Mouse (Mus musculus) testis, postnatal 10 days (tissue): Measurements from ENCODE around the gene Gm10840.
"Not testable (repeated sequence)": the region's sequence is repeated elsewhere in the genome, so short reads cannot be mapped to it uniquely, and the experiment has no call there.

Experiments
- DNase-seq: peaks from one replicate; pipeline ENCODE4 v3.0.0; 2021; ENCODE audit warnings: low spot score

Gm10840 gene

GRCm38 (mm10) chr11:106198277-106198676, 37.6 kb downstream of the Gm10840 start:
- DNase-seq: no peak

- DNase-seq: not testable (repeated sequence)
Observed at GRCm38 (mm10) chr11:106199997-106200396, 39.3 kb downstream of the Gm10840 start.

- DNase-seq: no peak
Observed at GRCm38 (mm10) chr11:106200756-106201155, 40.1 kb downstream of the Gm10840 start.

GRCm38 (mm10) chr11:106201337-106202122, 40.9 kb downstream of the Gm10840 start:
- DNase-seq: no peak

- no peak for DNase-seq
Observed at GRCm38 (mm10) chr11:106202123-106202465, 41.4 kb downstream of the Gm10840 start, which contains the start of gene Strada. Gene Strada, minus strand, starts transcription at chr11:106202168.
